Mouse (Mus musculus) cerebellum, adult 2 months (tissue): ENCODE measurements around the gene Elac2. TPM values are rescaled to one million over a fixed set of nuclear protein-coding genes. Genes with fewer than 3 reads are reported as not detected.
A peak's percentile ranks its signal among the peaks of the same experiment; 100 is the strongest.

ENCODE experiments used
- DNase-seq, 2 experiments: peaks; one replicate each; pipeline ENCODE4 v3.0.0; 2021
- H3K27ac ChIP-seq: fragments of 200-500 bp; 2 replicates; pipeline ENCODE4 v1.5.1; 2012; ENCODE audit warnings: low read length, control low read depth, inconsistent platforms; ENCODE audit not compliant: insufficient read depth
- H3K27me3 ChIP-seq: fragments of 200-500 bp; 2 replicates; pipeline ENCODE4 v1.6.1; 2012; ENCODE audit warnings: inconsistent platforms, mild to moderate bottlenecking, low read length, moderate library complexity; ENCODE audit not compliant: control insufficient read depth, insufficient read depth
- H3K4me1 ChIP-seq: fragments of 200-500 bp; 2 replicates; pipeline ENCODE4 v1.6.1; 2011; ENCODE audit warnings: low read length; ENCODE audit not compliant: control insufficient read depth, insufficient read depth
- H3K4me3 ChIP-seq: fragments of 200-500 bp; replicated peaks from 2 replicates; pipeline ENCODE3; 2011; ENCODE audit warnings: mild to moderate bottlenecking, low read depth, low read length, control low read depth; ENCODE audit not compliant: insufficient read depth
- CTCF ChIP-seq: fragments of 200-500 bp; IDR thresholded peaks from 2 replicates; pipeline ENCODE4 v1.5.1; 2011; ENCODE audit warnings: low read depth, mild to moderate bottlenecking, control low read depth, low read length, moderate library complexity, borderline replicate concordance; ENCODE audit not compliant: insufficient read depth
- POLR2A ChIP-seq: fragments of 200-500 bp; IDR thresholded peaks from 2 replicates; pipeline ENCODE4 v1.6.1; 2011; ENCODE audit warnings: low read length, control low read depth, borderline replicate concordance; ENCODE audit not compliant: insufficient read depth
- WGBS: fragments of 180-500 bp; shearing (Covaris S2); methylation state at CpG from one replicate; pipeline ENCODE4 v1.1.7; 2018; 5-methylcytosine and 5-hydroxymethylcytosine counted together
- polyA plus RNA-seq: library from polyadenylated mRNA; depleted of rRNA; stranded (reverse); fragments of >200 nt; gene quantifications from 2 replicates; pipeline ENCODE4 v1.2.3, GENCODE M21; 2012; rRNA removed

Elac2 gene
- polyA plus RNA-seq, 1 experiment = 31.0 TPM

DNA sequence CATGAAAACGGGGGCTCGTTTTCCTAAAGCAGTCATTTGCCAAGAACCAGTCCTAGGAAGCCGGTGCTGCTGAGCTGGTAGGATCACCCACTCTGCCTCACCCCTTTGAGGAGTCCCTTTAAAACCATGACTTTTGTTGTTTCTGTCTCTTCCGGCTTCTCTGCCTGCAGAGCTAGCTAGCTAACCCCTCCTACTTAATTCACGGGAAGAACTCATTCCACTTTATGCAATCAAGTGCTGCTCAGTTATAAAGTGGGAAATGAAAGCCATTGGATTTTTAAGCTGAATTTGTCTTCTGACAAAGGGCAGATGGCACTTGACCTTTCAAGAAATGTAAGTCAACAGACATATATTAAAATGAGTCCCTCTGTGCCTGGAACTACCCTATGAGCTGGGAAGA, 49.2 kb downstream of the Elac2 start:
- H3K4me1 ChIP-seq = no peaks in the 10 kb centered on the region
- 68% methylated on average over 5 of the region's 5 CpGs for WGBS
- H3K27ac ChIP-seq = no peak overlapping the region
- DNase-seq = no peak
- H3K27me3 ChIP-seq = no peaks in the 10 kb centered on the region
- no peak overlapping the region for H3K4me3 ChIP-seq
- TF ChIP-seq CTCF (no peak), POLR2A (no peak)

GRCm38 (mm10) chr11:65030201-65030600, 51.4 kb downstream of the Elac2 start:
- WGBS = 92% methylated on average over 1 of the region's 1 CpGs
- TF ChIP-seq CTCF (no peak), POLR2A (no peak)
- Histone ChIP-seq H3K4me3 (no peak overlapping the region), H3K4me1 (no peaks in the 10 kb centered on the region), H3K27ac (no peak overlapping the region), H3K27me3 (no peaks in the 10 kb centered on the region)
- no peak for DNase-seq

GRCm38 (mm10) chr11:65032221-65032620, 53.4 kb downstream of the Elac2 start:
- Histone ChIP-seq H3K27me3 (no peaks in the 10 kb centered on the region), H3K27ac (no peak overlapping the region), H3K4me3 (no peak overlapping the region), H3K4me1 (no peaks in the 10 kb centered on the region)
- no peak for TF ChIP-seq CTCF
- no peak for TF ChIP-seq POLR2A
- 91% methylated on average over 7 of the region's 7 CpGs for WGBS
- no peak for DNase-seq

DNA sequence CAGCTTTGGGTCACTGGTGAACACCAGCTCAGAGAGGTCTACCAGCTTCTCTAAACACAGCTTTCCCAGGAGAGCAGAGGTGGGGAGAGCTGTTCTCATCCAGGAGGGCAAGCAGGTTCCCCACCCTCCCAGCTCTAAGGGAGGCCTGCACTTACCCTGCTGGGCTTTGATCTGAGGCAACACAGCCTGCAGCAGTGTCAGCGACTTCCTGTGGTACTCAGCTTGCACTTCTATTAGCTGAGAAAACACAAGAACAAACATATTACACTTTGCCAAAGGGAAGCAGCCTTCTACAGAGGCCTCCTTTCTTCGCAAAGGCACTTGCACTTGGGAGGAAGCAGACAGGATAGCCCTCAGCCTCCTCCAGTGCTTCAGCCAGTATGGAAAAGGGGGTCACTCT, 60.2 kb downstream of the Elac2 start:
- Histone ChIP-seq H3K4me3 (no peak overlapping the region), H3K4me1 (peaks cover 21% of the 10 kb centered on the region), H3K27ac (no peak overlapping the region), H3K27me3 (no peaks in the 10 kb centered on the region)
- WGBS = 86% methylated on average over 2 of the region's 2 CpGs
- DNase-seq = no peak
- TF ChIP-seq CTCF (no peak), POLR2A (no peak)

DNA sequence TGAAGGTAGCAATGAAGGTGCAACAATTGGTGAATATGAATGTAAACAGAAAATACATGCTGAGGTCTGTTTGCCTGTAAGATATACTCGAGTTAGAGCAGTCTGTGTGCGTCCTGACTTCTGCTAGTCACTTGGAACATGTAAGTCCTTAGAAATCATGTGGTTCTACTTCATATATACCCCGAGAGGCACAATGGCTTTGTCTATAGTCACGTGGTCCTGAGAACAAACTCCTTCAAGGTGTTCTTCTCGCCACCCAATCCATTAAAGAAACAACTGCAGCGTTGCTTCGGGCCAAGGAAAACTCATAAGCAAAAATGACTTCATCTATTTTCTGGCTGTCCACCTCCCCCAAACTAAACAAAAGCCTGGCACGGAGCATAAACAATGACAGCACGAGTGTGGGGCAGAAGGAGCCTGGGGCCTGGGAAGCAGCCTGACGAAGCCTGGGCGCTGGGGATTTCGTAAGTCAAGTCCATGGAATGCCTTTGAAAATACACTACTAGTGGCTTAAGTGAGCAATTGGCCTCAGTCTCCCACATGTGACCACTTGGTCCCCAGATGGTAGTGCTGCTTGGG, 60.8 kb downstream of the Elac2 start:
- Histone ChIP-seq H3K27ac (no peak overlapping the region), H3K4me1 (peaks cover 21% of the 10 kb centered on the region), H3K4me3 (no peak overlapping the region), H3K27me3 (no peaks in the 10 kb centered on the region)
- no peak for DNase-seq
- no peak for TF ChIP-seq POLR2A
- TF ChIP-seq CTCF = no peak
- 73% methylated on average over 12 of the region's 12 CpGs for WGBS

- H3K27me3 ChIP-seq = no peaks in the 10 kb centered on the region
- no peak overlapping the region for H3K4me3 ChIP-seq
- peak in 1 of 2 experiments; percentile 64 for DNase-seq
- peaks cover 21% of the 10 kb centered on the region for H3K4me1 ChIP-seq
- no peak overlapping the region for H3K27ac ChIP-seq
- no peak for TF ChIP-seq CTCF
- TF ChIP-seq POLR2A = no peak
- WGBS = 7% methylated on average over 6 of the region's 6 CpGs
Observed at GRCm38 (mm10) chr11:65040556-65040955, 61.7 kb downstream of the Elac2 start.

GRCm38 (mm10) chr11:65049090-65049489, 70.3 kb downstream of the Elac2 start:
- H3K4me3 ChIP-seq = no peak overlapping the region
- no peak overlapping the region for H3K27ac ChIP-seq
- TF ChIP-seq POLR2A = no peak
- TF ChIP-seq CTCF = no peak
- H3K27me3 ChIP-seq = no peaks in the 10 kb centered on the region
- 14% methylated on average over 7 of the region's 7 CpGs for WGBS
- H3K4me1 ChIP-seq = peaks cover 23% of the 10 kb centered on the region
- peak; percentile 84 to 91 for DNase-seq

- Histone ChIP-seq H3K27me3 (no peaks in the 10 kb centered on the region), H3K4me3 (no peak overlapping the region), H3K27ac (no peak overlapping the region), H3K4me1 (peaks cover 26% of the 10 kb centered on the region)
- 95% methylated on average over 5 of the region's 5 CpGs for WGBS
- TF ChIP-seq POLR2A (no peak), CTCF (no peak)
- DNase-seq = no peak
Observed at GRCm38 (mm10) chr11:65050819-65051218, 72.0 kb downstream of the Elac2 start.

Other genes with a start within 250 kb of the Elac2 start
- 1.6 and 2.2 TPM in 2 replicates for gene 1700086D15Rik, start 180.9 kb downstream of the Elac2 start, polyA plus RNA-seq
- gene Arhgap44, start 183.9 kb downstream of the Elac2 start, polyA plus RNA-seq = 77.3 and 82.9 TPM in 2 replicates